Mouse (Mus musculus) retina, postnatal 7 days (tissue): ENCODE data around the gene Prr7.

Experiments used
- DNase-seq: peaks from one replicate; pipeline ENCODE4 v3.0.0-alpha.2; 2012; ENCODE audit warnings: low read depth, low spot score

Prr7 gene

DNA sequence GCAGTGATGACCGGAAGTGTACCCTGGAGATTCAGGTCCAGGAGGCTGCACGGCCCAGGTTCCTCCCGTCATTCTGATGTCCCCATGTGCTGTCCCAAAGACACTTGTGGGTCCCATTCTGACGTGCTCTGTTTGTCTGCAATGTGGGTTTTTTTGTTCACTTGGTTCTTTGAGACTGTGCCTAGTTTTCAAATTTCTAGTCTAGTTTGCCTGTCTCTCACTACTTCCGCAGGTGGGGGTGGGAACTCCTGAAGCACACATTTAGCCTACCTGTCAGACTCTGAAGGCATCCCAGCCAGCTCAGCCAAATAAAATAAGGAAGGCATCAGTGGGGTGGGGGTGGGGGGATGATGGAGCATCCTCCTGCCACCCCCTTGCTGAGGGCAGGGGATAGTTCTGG is 15.9 kb upstream of the Prr7 start:
- DNase-seq, result no peak

DNA sequence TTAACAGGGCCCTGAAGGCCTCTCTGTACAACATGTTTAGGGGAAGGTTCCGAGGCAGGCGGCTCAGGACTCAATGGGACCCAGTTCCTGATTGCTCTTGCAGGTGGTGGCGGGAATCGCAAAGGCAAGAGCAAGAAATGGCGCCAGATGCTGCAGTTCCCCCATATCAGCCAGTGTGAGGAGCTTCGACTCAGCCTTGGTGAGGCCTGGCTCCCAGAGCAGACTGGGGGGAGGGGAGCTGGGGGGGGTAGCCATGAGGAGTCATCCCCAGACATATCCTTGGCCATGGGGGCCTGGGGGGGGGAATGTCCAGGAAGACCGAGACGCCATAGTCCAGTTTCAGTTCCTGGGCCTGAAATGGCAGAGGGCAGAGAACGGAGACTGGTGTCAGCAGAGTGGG is 14.9 kb upstream of the Prr7 start:
- no peak for DNase-seq

- no peak for DNase-seq
Measured at GRCm38 (mm10) chr13:55449679-55450441, 14.2 kb upstream of the Prr7 start.

DNA sequence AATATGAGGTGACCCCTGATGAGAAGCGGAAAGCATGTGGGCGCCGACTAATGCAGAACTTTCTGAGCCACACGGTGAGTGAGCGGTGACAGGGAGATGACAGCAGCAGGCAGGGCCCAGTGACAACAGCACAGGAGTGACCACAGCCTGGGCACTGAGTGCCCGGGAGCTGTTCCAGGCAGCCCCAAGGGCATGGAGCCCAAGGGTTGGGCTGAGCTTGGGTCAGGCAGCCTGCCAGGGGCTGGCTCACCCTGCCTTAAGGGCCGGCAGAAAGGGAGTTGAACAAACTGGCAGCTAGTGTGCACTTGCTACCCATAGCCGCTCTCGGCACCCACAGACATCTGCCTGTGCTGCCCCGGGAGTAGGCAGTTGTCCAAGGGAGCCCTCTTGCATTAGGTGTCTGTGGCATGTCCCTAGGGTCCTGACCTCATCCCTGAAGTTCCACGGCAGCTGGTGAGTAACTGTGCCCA is 13.5 kb upstream of the Prr7 start:
- DNase-seq, result no peak

DNA sequence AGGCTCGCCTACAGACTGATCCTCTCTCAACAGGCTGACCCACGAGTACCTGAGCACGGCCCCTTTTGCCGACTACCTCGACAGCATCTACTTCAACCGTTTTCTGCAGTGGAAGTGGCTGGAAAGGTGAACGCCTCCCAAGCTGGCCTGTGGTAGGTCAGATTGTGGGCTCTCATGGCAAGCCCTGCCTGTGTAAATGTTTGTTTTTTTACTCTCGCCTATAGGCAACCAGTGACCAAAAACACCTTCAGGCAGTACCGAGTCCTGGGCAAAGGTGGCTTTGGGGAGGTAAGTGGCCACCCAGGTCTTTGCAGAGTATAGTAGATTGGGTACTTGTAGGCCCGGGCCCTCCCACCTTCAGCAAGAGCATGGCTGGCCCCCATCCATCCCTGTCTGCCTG is 12.8 kb upstream of the Prr7 start:
- no peak for DNase-seq

DNA sequence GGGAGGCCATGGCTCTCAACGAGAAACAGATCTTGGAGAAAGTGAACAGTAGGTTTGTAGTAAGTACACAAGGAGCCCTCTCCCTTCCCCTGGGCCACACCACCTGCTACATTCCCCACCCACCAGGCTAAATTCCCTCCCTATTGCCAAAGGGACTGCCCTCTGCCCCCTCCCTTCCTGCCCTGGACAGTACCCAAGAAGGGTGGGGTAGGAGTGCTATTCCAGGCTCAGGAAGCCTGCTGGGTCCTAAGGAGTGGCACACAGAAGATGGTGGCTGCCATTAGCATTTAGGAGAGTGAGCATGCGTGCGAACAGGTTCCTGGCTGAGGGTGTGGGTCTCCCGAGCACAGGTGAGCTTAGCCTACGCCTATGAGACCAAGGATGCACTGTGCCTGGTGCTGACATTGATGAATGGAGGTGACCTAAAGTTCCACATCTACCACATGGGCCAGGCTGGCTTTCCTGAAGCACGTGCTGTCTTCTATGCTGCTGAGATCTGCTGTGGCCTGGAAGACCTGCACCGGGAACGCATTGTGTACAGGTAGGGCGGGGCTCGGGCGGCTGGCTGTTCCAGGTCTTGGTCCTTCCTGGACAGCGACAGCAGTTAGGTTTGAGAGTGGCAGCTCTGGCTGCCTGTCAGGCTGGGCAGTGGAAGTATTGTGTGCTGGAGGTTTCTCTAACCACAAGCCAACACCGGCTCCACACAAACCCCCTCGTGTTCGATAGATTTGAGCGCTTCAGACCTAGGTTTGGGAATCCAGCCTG is 12.1 kb upstream of the Prr7 start:
- DNase-seq, result no peak

- DNase-seq, result no peak
Measured at GRCm38 (mm10) chr13:55462965-55463364, 1.1 kb upstream of the Prr7 start.

- DNase-seq, result no peak
Measured at GRCm38 (mm10) chr13:55463399-55464026, 554 bp upstream of the Prr7 start.

GRCm38 (mm10) chr13:55465184-55465583 is 1.1 kb downstream of the Prr7 start:
- DNase-seq, result no peak

- no peak for DNase-seq
Measured at GRCm38 (mm10) chr13:55465830-55466440, 1.9 kb downstream of the Prr7 start.

- no peak for DNase-seq
Measured at GRCm38 (mm10) chr13:55468851-55469560, 4.9 kb downstream of the Prr7 start.

DNA sequence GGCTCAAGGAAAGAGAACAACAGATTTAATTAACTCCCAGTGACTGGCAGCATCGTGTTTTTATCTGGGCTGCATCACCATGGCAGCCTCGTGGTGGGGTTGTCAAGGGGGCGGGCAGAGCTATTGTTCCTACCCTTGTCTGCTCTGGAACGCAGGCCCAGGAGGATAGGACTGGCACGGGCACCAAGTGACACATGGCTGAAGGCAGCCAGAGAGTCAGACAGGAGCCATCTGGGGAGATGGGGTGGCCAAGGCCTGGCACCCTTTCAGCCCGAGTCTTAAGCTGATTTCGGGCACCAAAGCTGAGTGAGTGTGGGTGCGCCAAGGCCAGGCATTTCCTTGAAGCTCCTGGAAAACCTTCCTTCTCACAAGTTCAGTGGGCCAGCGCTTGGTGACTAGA is 6.3 kb downstream of the Prr7 start:
- DNase-seq, result no peak

DNA sequence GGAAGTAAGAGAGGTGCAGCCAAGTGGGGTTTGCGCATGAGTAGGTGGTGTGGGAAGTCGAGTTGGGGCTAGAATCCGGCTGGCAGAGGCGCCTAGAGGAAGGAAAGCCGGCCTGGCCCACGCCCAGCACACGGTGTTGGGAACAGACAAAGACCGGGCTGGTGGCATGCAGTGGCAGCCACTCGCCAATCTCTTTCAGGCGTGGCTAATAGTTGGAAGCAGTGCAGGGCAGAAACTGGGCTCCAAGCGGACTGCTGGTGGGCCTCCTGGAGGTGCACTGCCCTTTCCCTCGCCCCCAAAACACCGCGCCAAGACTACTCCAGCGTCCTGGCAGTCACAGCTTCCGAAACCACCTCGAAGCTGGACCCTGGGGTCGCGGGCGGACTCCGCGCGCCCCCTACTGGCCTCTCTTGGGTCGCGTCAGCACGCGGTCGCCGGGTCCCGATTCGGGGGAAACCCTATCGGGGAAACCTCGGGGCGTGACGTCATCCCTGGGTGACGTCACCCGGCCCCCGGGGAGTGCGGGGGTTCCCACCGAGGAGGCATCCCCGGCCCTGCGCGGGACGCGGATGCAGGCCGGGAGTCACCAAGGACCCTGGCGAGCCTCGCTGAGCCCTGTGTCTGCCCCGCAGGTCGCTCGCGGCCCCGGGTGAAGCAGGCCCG is 7.2 kb downstream of the Prr7 start:
- peak; percentile 79 for DNase-seq

DNA sequence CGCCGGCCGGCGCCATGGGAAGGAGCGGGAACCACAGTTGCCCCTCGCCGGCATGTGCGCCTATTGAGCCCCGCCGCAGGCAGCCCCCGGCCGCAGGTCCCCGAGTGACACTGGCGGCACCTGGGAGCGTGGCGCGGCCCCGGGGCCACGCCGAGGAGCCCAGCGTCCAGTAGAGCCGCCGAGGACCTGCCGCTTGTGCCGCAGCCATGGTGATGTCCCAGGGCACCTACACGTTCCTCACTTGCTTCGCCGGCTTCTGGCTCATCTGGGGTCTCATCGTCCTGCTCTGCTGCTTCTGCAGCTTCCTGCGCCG is 7.7 kb downstream of the Prr7 start:
- DNase-seq, result no peak

GRCm38 (mm10) chr13:55472132-55473022 is 8.3 kb downstream of the Prr7 start:
- no peak for DNase-seq

DNA sequence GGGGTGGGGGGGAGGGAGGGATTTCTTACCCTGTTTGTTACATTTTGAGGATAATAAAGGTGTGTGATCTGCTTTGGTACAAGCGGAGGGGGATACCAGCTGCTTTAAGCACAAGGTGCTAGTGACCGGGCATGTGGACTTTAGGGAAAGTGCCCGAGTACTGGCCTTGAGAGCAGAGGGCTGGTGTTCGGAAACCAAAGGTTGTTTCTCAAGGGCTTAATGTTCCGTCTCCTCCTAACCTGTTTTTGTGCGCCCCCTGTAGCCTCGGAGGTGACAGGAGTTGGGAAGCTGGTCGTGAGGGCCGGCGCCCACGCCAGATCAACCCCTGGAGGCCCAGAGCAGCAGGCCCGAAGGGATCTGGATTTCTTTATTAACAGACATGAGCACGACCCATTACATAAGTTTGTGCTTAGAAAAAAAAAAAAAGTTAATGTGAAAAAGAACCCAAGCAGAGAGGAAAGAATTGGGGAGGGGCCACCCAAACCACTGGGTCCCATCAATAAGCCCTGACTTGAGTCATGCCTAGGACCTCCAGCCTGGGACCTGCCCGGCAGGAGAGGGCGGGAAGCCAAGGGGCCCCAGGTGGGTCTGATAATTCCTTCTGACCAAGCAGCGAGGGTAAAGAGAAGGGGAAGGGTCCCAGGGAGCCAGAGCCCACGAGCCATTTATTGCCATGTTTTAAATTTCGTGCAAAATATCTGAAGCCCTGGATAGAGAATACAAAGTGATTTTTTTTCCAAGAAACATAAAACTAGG is 9.2 kb downstream of the Prr7 start:
- DNase-seq, result no peak

- no peak for DNase-seq
Measured at GRCm38 (mm10) chr13:55473961-55474360, 9.9 kb downstream of the Prr7 start.

DNA sequence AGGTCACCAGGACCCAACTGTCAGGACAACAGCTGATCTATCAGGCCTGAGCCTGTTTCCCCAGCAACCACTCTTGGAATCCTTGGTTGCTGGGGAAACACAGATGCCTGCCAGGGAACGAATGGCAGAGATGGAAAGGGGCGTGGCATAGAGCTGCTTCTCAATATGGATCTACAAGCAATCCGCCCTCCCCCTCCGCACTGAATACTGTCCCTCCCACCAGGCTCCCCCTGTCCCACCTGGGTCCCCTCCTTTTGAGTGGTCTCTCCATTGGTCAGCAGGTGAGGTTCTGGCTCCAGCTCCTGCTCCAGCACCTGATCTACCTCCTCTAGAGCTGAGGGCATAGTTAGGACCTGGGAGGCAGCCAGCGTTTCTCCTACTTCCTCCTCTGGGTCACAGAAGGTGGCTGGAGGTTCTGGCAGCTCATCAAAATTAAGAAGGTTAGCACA is 10.6 kb downstream of the Prr7 start:
- DNase-seq, result no peak

DNA sequence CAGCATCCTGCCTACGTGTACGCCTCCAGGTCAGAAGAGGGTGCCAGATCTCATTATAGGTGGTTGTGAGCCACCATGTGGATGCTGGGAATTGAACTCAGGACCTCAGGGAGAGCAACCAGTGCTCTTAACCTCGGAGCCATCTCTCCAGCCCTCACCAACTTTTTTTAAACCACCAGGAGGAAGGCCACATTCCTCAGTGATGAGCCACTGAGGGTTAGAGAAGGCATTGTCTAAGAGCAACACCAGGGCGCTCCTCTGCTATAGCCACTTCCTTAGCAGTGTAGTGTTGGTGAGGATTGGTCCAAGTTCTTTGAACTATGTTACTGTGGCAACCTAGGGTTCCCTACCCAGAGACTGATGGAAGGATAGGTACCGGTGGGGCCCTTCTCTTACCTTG is 11.7 kb downstream of the Prr7 start:
- DNase-seq, result no peak
